ENCODE assay signal across 15 mouse cellular contexts in the genomic region with DNA sequence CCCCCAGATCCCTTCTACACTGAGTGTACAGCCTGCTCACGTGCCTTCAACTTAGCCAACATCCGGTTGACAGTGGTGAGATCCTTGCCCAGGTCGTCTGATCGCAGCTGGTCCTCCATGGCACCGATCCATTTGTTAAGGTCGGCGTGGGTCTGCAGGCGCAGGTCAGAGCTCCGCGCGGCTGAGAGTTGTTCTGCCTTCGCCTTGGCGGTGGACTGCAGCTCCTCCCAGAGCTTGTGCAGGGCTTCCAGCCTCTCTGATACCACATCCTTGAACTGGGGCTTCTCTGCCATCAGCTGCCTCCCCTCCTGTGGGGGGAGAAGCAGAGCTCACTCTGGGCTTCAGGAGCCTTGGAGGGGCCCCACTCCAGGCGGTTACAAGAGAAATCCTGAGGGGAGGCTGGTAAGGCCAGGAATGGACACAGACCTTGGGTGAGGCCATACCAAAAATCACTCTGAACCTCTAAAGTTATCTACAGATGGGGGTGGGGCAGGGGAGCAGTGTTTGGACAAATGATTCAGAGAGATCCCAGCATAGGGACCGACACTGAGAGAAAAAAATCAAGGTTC.
"Had no signal": no experiment of that assay in that cellular context is flagged by ENCODE, and none has a peak within 500 bp of the region (broad histone marks: within the 10 kb centered on the region; RNA-seq: fewer than 3 reads in every experiment).

No protein-coding gene starts in this region.

- ATAC-seq: liver, postnatal 0 days; midbrain, embryonic 13.5 days had no signal

- H3K9me3 ChIP-seq: limb, embryonic 12.5 days; liver, embryonic 13.5 days; midbrain, embryonic 13.5 days; neural tube, embryonic 15.5 days had no signal

- DNase-seq: kidney, adult 18-20 months; kidney, postnatal 10 days; kidney, postnatal 4 days; liver; liver, embryonic 13.5 days; liver, postnatal 0 days; right cerebral cortex, adult 18-20 months; right cerebral cortex, postnatal 25 days; thymus, postnatal 36 days had no signal

- H3K27ac ChIP-seq: left cerebral cortex, adult 2 months; limb, embryonic 12.5 days; liver, embryonic 13.5 days; midbrain, embryonic 13.5 days; neural tube, embryonic 15.5 days had no signal

- H3K36me3 ChIP-seq: limb, embryonic 12.5 days; midbrain, embryonic 13.5 days had no signal

- H3K27me3 ChIP-seq: liver, embryonic 13.5 days; midbrain, embryonic 13.5 days; neural tube, embryonic 15.5 days had no signal

- H3K4me2 ChIP-seq: limb, embryonic 12.5 days; liver, embryonic 13.5 days; midbrain, embryonic 13.5 days; neural tube, embryonic 15.5 days had no signal

- H3K4me1 ChIP-seq: liver, embryonic 13.5 days; neural tube, embryonic 15.5 days had no signal

- H3K9ac ChIP-seq: limb, embryonic 12.5 days; liver, embryonic 13.5 days; liver, postnatal 0 days; midbrain, embryonic 13.5 days; neural tube, embryonic 15.5 days had no signal

- H3K4me3 ChIP-seq: layer of hippocampus, adult 2 months; left cerebral cortex, adult 2 months; limb, embryonic 12.5 days; liver, embryonic 13.5 days; midbrain, embryonic 13.5 days; myocyte; neural tube, embryonic 15.5 days had no signal
